Mouse (Mus musculus): Measurements from ENCODE around the gene Hoxa13. TPM values are rescaled to one million over a fixed set of nuclear protein-coding genes. Genes with fewer than 3 reads are reported as not detected.

Hoxa13 gene
- polyA plus RNA-seq, 1 experiment, result not detected

- no peaks in the 10 kb centered on the region for H3K4me1 ChIP-seq (ENCODE audit: control insufficient read depth, insufficient read depth, low read length)
- WGBS, result 4% methylated on average over 23 of the region's 23 CpGs
- no peak for DNase-seq
- TF ChIP-seq CTCF (IDR thresholded peaks at IDR 0.05; ENCODE audit: insufficient read depth, low read length) (no peak), POLR2A (IDR thresholded peaks at IDR 0.05; ENCODE audit: borderline replicate concordance, extremely low read depth, low read depth, low read length) (no peak)
- no peak overlapping the region for H3K4me3 ChIP-seq (replicated peaks; ENCODE audit: extremely low read depth, low read depth, low read length)
Measured at GRCm38 (mm10) chr6:52232984-52233545, 27.6 kb downstream of the Hoxa13 start.

- Histone ChIP-seq H3K4me1 (ENCODE audit: control insufficient read depth, insufficient read depth, low read length) (no peaks in the 10 kb centered on the region), H3K4me3 (replicated peaks; ENCODE audit: extremely low read depth, low read depth, low read length) (no peak overlapping the region)
- WGBS, result 2% methylated on average over 18 of the region's 18 CpGs
- no peak for TF ChIP-seq CTCF (IDR thresholded peaks at IDR 0.05; ENCODE audit: insufficient read depth, low read length)
- TF ChIP-seq POLR2A (IDR thresholded peaks at IDR 0.05; ENCODE audit: borderline replicate concordance, extremely low read depth, low read depth, low read length), result no peak
- DNase-seq, result no peak
Measured at GRCm38 (mm10) chr6:52232568-52232965, 28.1 kb downstream of the Hoxa13 start.

GRCm38 (mm10) chr6:52231885-52232567 is 28.7 kb downstream of the Hoxa13 start:
- no peak for TF ChIP-seq CTCF (IDR thresholded peaks at IDR 0.05; ENCODE audit: insufficient read depth, low read length)
- TF ChIP-seq POLR2A (IDR thresholded peaks at IDR 0.05; ENCODE audit: borderline replicate concordance, extremely low read depth, low read depth, low read length), result no peak
- 4% methylated on average over 18 of the region's 18 CpGs for WGBS
- H3K4me1 ChIP-seq (ENCODE audit: control insufficient read depth, insufficient read depth, low read length), result no peaks in the 10 kb centered on the region
- no peak for DNase-seq
- H3K4me3 ChIP-seq (replicated peaks; ENCODE audit: extremely low read depth, low read depth, low read length), result no peak overlapping the region

GRCm38 (mm10) chr6:52230516-52231165 is 30.0 kb downstream of the Hoxa13 start, which contains the start of gene Hoxa9:
Gene Hoxa9, minus strand, starts transcription at chr6:52231089.
- 3% methylated on average over 29 of the region's 36 CpGs for WGBS
- DNase-seq, result no peak
- Histone ChIP-seq H3K4me3 (replicated peaks; ENCODE audit: extremely low read depth, low read depth, low read length) (no peak within 1 kb of the TSS), H3K4me1 (ENCODE audit: control insufficient read depth, insufficient read depth, low read length) (no peaks in the 10 kb centered on the region)
- TF ChIP-seq CTCF (IDR thresholded peaks at IDR 0.05; ENCODE audit: insufficient read depth, low read length) (no peak), POLR2A (IDR thresholded peaks at IDR 0.05; ENCODE audit: borderline replicate concordance, extremely low read depth, low read depth, low read length) (no peak)

- DNase-seq, result no peak
- Histone ChIP-seq H3K4me3 (replicated peaks; ENCODE audit: extremely low read depth, low read depth, low read length) (no peak overlapping the region), H3K4me1 (ENCODE audit: control insufficient read depth, insufficient read depth, low read length) (no peaks in the 10 kb centered on the region; the same call in 1 of the 2 replicates)
- TF ChIP-seq POLR2A (IDR thresholded peaks at IDR 0.05; ENCODE audit: borderline replicate concordance, extremely low read depth, low read depth, low read length) (no peak), CTCF (IDR thresholded peaks at IDR 0.05; ENCODE audit: insufficient read depth, low read length) (no peak)
- 6% methylated on average over 44 of the region's 44 CpGs for WGBS
Measured at GRCm38 (mm10) chr6:52229558-52230416, 30.9 kb downstream of the Hoxa13 start.

- DNase-seq, result no peak
- H3K4me3 ChIP-seq (replicated peaks; ENCODE audit: extremely low read depth, low read depth, low read length), result no peak overlapping the region
- TF ChIP-seq CTCF (IDR thresholded peaks at IDR 0.05; ENCODE audit: insufficient read depth, low read length) (no peak), POLR2A (IDR thresholded peaks at IDR 0.05; ENCODE audit: borderline replicate concordance, extremely low read depth, low read depth, low read length) (no peak)
- no peaks in the 10 kb centered on the region; the same call in 1 of the 2 replicates for H3K4me1 ChIP-seq (ENCODE audit: control insufficient read depth, insufficient read depth, low read length)
- WGBS, result 7% methylated on average over 38 of the region's 38 CpGs
Measured at GRCm38 (mm10) chr6:52228475-52229465, 31.9 kb downstream of the Hoxa13 start.

GRCm38 (mm10) chr6:52227470-52228222 is 33.0 kb downstream of the Hoxa13 start:
- DNase-seq, result no peak
- WGBS, result 12% methylated on average over 11 of the region's 11 CpGs
- Histone ChIP-seq H3K4me3 (replicated peaks; ENCODE audit: extremely low read depth, low read depth, low read length) (no peak overlapping the region), H3K4me1 (ENCODE audit: control insufficient read depth, insufficient read depth, low read length) (no peaks in the 10 kb centered on the region; the same call in 1 of the 2 replicates)
- TF ChIP-seq POLR2A (IDR thresholded peaks at IDR 0.05; ENCODE audit: borderline replicate concordance, extremely low read depth, low read depth, low read length) (no peak), CTCF (IDR thresholded peaks at IDR 0.05; ENCODE audit: insufficient read depth, low read length) (no peak)

All from lung, adult 2 months (tissue).